In genomic region chr7:25410969-25411615, GRCm38 (mm10) we compare ENCODE assay signal across 27 mouse cellular contexts. TPM values are rescaled to one million over a fixed set of nuclear protein-coding genes. Genes with fewer than 3 reads are reported as not detected.
DNase-seq lines count a peak whose midpoint lies in the region; ATAC-seq and TF ChIP-seq lines count a peak whose summit lies in the region.
"Had no signal": no experiment of that assay in that cellular context is flagged by ENCODE, and none has a peak within 500 bp of the region (broad histone marks: within the 10 kb centered on the region; RNA-seq: fewer than 3 reads in every experiment).

No protein-coding gene starts in this region.

- H3K27ac ChIP-seq in liver, postnatal 0 days (ENCODE audit: low read depth): no peak overlapping the region
- no peak overlapping the region for H3K27ac ChIP-seq in liver, embryonic 11.5 days (ENCODE audit: low read depth, low read length)
- H3K27ac ChIP-seq in stomach, postnatal 0 days (replicated peaks): peak overlapping the region; percentile 63
- H3K27ac ChIP-seq in hindbrain, embryonic 16.5 days (ENCODE audit: low read depth, low read length): no peak overlapping the region
- no peak overlapping the region for H3K27ac ChIP-seq in midbrain, embryonic 10.5 days (replicated peaks)
- H3K27ac ChIP-seq: embryonic facial prominence, embryonic 12.5 days; forebrain, embryonic 12.5 days; heart, embryonic 13.5 days; hindbrain, embryonic 15.5 days had no signal

- H3K4me2 ChIP-seq in liver, postnatal 0 days (ENCODE audit: low read depth, low read length): no peak overlapping the region
- no peak overlapping the region for H3K4me2 ChIP-seq in liver, embryonic 11.5 days
- no peak overlapping the region for H3K4me2 ChIP-seq in stomach, postnatal 0 days (replicated peaks; ENCODE audit: low read depth)
- H3K4me2 ChIP-seq in hindbrain, embryonic 16.5 days (ENCODE audit: low read length): no peak overlapping the region
- H3K4me2 ChIP-seq: embryonic facial prominence, embryonic 12.5 days; forebrain, embryonic 12.5 days; heart, embryonic 13.5 days; hindbrain, embryonic 15.5 days had no signal

- WGBS in liver, postnatal 0 days (ENCODE audit: insufficient replicate concordance): 60% methylated on average over 1 of the region's 1 CpGs
- 77% methylated on average over 1 of the region's 1 CpGs for WGBS in liver, embryonic 11.5 days
- 59% methylated on average over 1 of the region's 1 CpGs for WGBS in stomach, postnatal 0 days
- WGBS in hindbrain, embryonic 16.5 days: 78% methylated on average over 1 of the region's 1 CpGs
- WGBS in midbrain, embryonic 10.5 days: 85% methylated on average over 1 of the region's 1 CpGs

- no peaks in the 10 kb centered on the region for H3K27me3 ChIP-seq in liver, postnatal 0 days (ENCODE audit: insufficient read depth, low read length)
- no peaks in the 10 kb centered on the region for H3K27me3 ChIP-seq in liver, embryonic 11.5 days (replicated peaks; ENCODE audit: control insufficient read depth, insufficient read depth, low read length)
- no peaks in the 10 kb centered on the region for H3K27me3 ChIP-seq in stomach, postnatal 0 days (ENCODE audit: control insufficient read depth, insufficient read depth, low read length)
- H3K27me3 ChIP-seq in hindbrain, embryonic 16.5 days (replicated peaks; ENCODE audit: control insufficient read depth, insufficient read depth, low read length): no peaks in the 10 kb centered on the region
- H3K27me3 ChIP-seq in midbrain, embryonic 10.5 days (ENCODE audit: low read depth, poor library complexity, severe bottlenecking): no peaks in the 10 kb centered on the region
- H3K27me3 ChIP-seq: CH12.LX; embryonic facial prominence, embryonic 12.5 days; forebrain, embryonic 12.5 days; heart, embryonic 13.5 days; hindbrain, embryonic 15.5 days had no signal

- no peak overlapping the region for H3K4me3 ChIP-seq in liver, postnatal 0 days (ENCODE audit: low read depth, low read length)
- H3K4me3 ChIP-seq in liver, embryonic 11.5 days (ENCODE audit: low read depth, low read length): no peak overlapping the region
- H3K4me3 ChIP-seq in stomach, postnatal 0 days (ENCODE audit: low read depth, low read length): no peak overlapping the region
- H3K4me3 ChIP-seq in hindbrain, embryonic 16.5 days (ENCODE audit: low read length): no peak overlapping the region
- H3K4me3 ChIP-seq in midbrain, embryonic 10.5 days: no peak overlapping the region
- H3K4me3 ChIP-seq: embryonic facial prominence, embryonic 12.5 days; forebrain, embryonic 12.5 days; heart, embryonic 13.5 days; hindbrain, embryonic 15.5 days had no signal

- no peak for TF ChIP-seq EP300 in liver, postnatal 0 days (IDR thresholded peaks at IDR 0.05; ENCODE audit: low read depth)
- TF ChIP-seq EP300 in stomach, postnatal 0 days (optimal IDR thresholded peaks at IDR 0.05): no peak

- peak; percentile 57 for ATAC-seq in liver, postnatal 0 days
- ATAC-seq in liver, embryonic 11.5 days (replicated peaks; ENCODE audit: low FRiP score): no peak
- peak; percentile 93 for ATAC-seq in stomach, postnatal 0 days (ENCODE audit: low FRiP score, low TSS enrichment)
- no peak for ATAC-seq in hindbrain, embryonic 16.5 days
- ATAC-seq: forebrain, embryonic 16.5 days; inflammation-experienced regulatory T-cells, adult 6 months had no signal

- no peaks in the 10 kb centered on the region for H3K36me3 ChIP-seq in liver, postnatal 0 days (replicated peaks; ENCODE audit: insufficient read depth, low read length)
- H3K36me3 ChIP-seq in liver, embryonic 11.5 days (ENCODE audit: control insufficient read depth, insufficient read depth, low read length): no peaks in the 10 kb centered on the region
- H3K36me3 ChIP-seq in stomach, postnatal 0 days (ENCODE audit: control insufficient read depth, insufficient read depth, low read length): no peaks in the 10 kb centered on the region
- no peaks in the 10 kb centered on the region for H3K36me3 ChIP-seq in hindbrain, embryonic 16.5 days (ENCODE audit: control insufficient read depth, insufficient read depth, low read length)
- no peaks in the 10 kb centered on the region for H3K36me3 ChIP-seq in midbrain, embryonic 10.5 days
- H3K36me3 ChIP-seq: embryonic facial prominence, embryonic 12.5 days; forebrain, embryonic 12.5 days; heart, embryonic 13.5 days; hindbrain, embryonic 15.5 days had no signal

- DNase-seq in adrenal gland, adult (ENCODE audit: inconsistent age in 2 of 2, low spot score in 1 of 2): peak; percentile 8 to 63
- DNase-seq in adrenal gland, postnatal 14 days: no peak
- no peak for DNase-seq in liver, postnatal 0 days
- no peak for DNase-seq in liver, embryonic 11.5 days (ENCODE audit: low spot score)
- peak; percentile 45 for DNase-seq in fibroblast of lung, adult 2 months (ENCODE audit: low read depth)
- peak; percentile 68 for DNase-seq in stomach, postnatal 0 days (ENCODE audit: low spot score)
- no peak for DNase-seq in midbrain, embryonic 10.5 days (ENCODE audit: low spot score)
- DNase-seq: adrenal gland, postnatal 25 days; cerebellum, adult 9-10 months; cerebellum, postnatal 25 days; gastrocnemius, postnatal 14 days; heart, postnatal 36 days had no signal

- H3K9me3 ChIP-seq in liver, postnatal 0 days (ENCODE audit: low read length): no peaks in the 10 kb centered on the region
- no peaks in the 10 kb centered on the region for H3K9me3 ChIP-seq in liver, embryonic 11.5 days (ENCODE audit: control insufficient read depth, low read length)
- H3K9me3 ChIP-seq in stomach, postnatal 0 days (ENCODE audit: control insufficient read depth, low read length): no peaks in the 10 kb centered on the region
- H3K9me3 ChIP-seq in hindbrain, embryonic 16.5 days (ENCODE audit: control insufficient read depth, low read length): no peaks in the 10 kb centered on the region
- no peaks in the 10 kb centered on the region for H3K9me3 ChIP-seq in midbrain, embryonic 10.5 days (replicated peaks)
- H3K9me3 ChIP-seq: embryonic facial prominence, embryonic 12.5 days; forebrain, embryonic 12.5 days; heart, embryonic 13.5 days; hindbrain, embryonic 15.5 days had no signal

- H3K4me1 ChIP-seq in liver, postnatal 0 days (ENCODE audit: insufficient read depth): no peaks in the 10 kb centered on the region
- no peaks in the 10 kb centered on the region for H3K4me1 ChIP-seq in liver, embryonic 11.5 days (replicated peaks; ENCODE audit: control insufficient read depth, insufficient read depth, low read length)
- no peaks in the 10 kb centered on the region for H3K4me1 ChIP-seq in stomach, postnatal 0 days (replicated peaks; ENCODE audit: control insufficient read depth, insufficient read depth)
- H3K4me1 ChIP-seq in hindbrain, embryonic 16.5 days (ENCODE audit: control insufficient read depth, insufficient read depth, low read depth, low read length): no peaks in the 10 kb centered on the region
- H3K4me1 ChIP-seq in midbrain, embryonic 10.5 days: peaks cover 4% of the 10 kb centered on the region; the same call in 1 of the 2 replicates
- H3K4me1 ChIP-seq: embryonic facial prominence, embryonic 12.5 days; heart, embryonic 13.5 days; hindbrain, embryonic 15.5 days had no signal

- no peak overlapping the region for H3K9ac ChIP-seq in liver, postnatal 0 days (replicated peaks)
- H3K9ac ChIP-seq in liver, embryonic 11.5 days (ENCODE audit: low read depth, low read length): no peak overlapping the region
- no peak overlapping the region for H3K9ac ChIP-seq in stomach, postnatal 0 days (ENCODE audit: low read length)
- H3K9ac ChIP-seq in hindbrain, embryonic 16.5 days (ENCODE audit: low read depth, low read length): no peak overlapping the region
- H3K9ac ChIP-seq: embryonic facial prominence, embryonic 12.5 days; forebrain, embryonic 12.5 days; heart, embryonic 13.5 days; hindbrain, embryonic 15.5 days had no signal

- no peak for TF ChIP-seq CTCF in liver, postnatal 0 days (IDR thresholded peaks at IDR 0.05; ENCODE audit: low read depth)
- TF ChIP-seq CTCF in stomach, postnatal 0 days (IDR thresholded peaks at IDR 0.05; ENCODE audit: low read depth): no peak

RNA-seq across cellular contexts. Expression of gene Cxcl17, which starts 1.6 kb away (rescaled TPM):
- 0.53 TPM in 1 of 2 replicates, not detected in the other for total RNA-seq in adrenal gland, postnatal 14 days (2021)
- polyA plus RNA-seq in liver, postnatal 0 days (2015; fragmentation: Nextera tagmentation; extraction: Ambion mirVana): not detected in 2 replicates
- polyA plus RNA-seq in liver, embryonic 11.5 days (2014; fragmentation: Nextera tagmentation; extraction: Ambion mirVana): 0.38 TPM in 1 of 2 replicates, not detected in the other
- polyA plus RNA-seq in stomach, postnatal 0 days (2015; fragmentation: Nextera tagmentation; extraction: Ambion mirVana): 6.8 and 8.8 TPM in 2 replicates
- polyA plus RNA-seq in hindbrain, embryonic 16.5 days (2015; fragmentation: Nextera tagmentation; extraction: Ambion mirVana): 0.65 and 1.1 TPM in 2 replicates
- 0.31 and 0.37 TPM in 2 replicates for polyA plus RNA-seq in midbrain, embryonic 10.5 days (2016; fragmentation: Nextera tagmentation; extraction: Ambion mirVana)
- total RNA-seq: adrenal gland, postnatal 25 days; CH12.LX; gastrocnemius, adult 18-20 months; gastrocnemius, postnatal 14 days; heart, adult 8-10 months; heart, postnatal 36 days had no signal
- polyA plus RNA-seq: cortical plate, adult 2 months; frontal cortex, adult 2 months; gonadal fat pad, adult 2 months; hindbrain, embryonic 11.5 days; inflammation-experienced regulatory T-cells, adult 6 months had no signal

RNA-seq across cellular contexts. Expression of gene Lipe, which starts 12.6 kb away (rescaled TPM):
- 400 and 439 TPM in 2 replicates for total RNA-seq in adrenal gland, postnatal 14 days (2021)
- 5.2 and 5.5 TPM in 2 replicates for polyA plus RNA-seq in liver, postnatal 0 days (2015; fragmentation: Nextera tagmentation; extraction: Ambion mirVana)
- 2.3 and 2.5 TPM in 2 replicates for polyA plus RNA-seq in liver, embryonic 11.5 days (2014; fragmentation: Nextera tagmentation; extraction: Ambion mirVana)
- 10.3 and 12.5 TPM in 2 replicates for polyA plus RNA-seq in stomach, postnatal 0 days (2015; fragmentation: Nextera tagmentation; extraction: Ambion mirVana)
- 12.4 TPM in 2 replicates for polyA plus RNA-seq in hindbrain, embryonic 16.5 days (2015; fragmentation: Nextera tagmentation; extraction: Ambion mirVana)
- 4.7 and 7.0 TPM in 2 replicates for polyA plus RNA-seq in midbrain, embryonic 10.5 days (2016; fragmentation: Nextera tagmentation; extraction: Ambion mirVana)

RNA-seq across cellular contexts. Expression of gene Cnfn, which starts 41.6 kb away (rescaled TPM):
- not detected in 2 replicates for total RNA-seq in adrenal gland, postnatal 14 days (2021)
- polyA plus RNA-seq in liver, postnatal 0 days (2015; fragmentation: Nextera tagmentation; extraction: Ambion mirVana): not detected in 2 replicates
- not detected in 2 replicates for polyA plus RNA-seq in liver, embryonic 11.5 days (2014; fragmentation: Nextera tagmentation; extraction: Ambion mirVana)
- 4,615 and 4,883 TPM in 2 replicates for polyA plus RNA-seq in stomach, postnatal 0 days (2015; fragmentation: Nextera tagmentation; extraction: Ambion mirVana)
- 0.54 and 0.90 TPM in 2 replicates for polyA plus RNA-seq in hindbrain, embryonic 16.5 days (2015; fragmentation: Nextera tagmentation; extraction: Ambion mirVana)
- polyA plus RNA-seq in midbrain, embryonic 10.5 days (2016; fragmentation: Nextera tagmentation; extraction: Ambion mirVana): not detected in 2 replicates
- total RNA-seq: adrenal gland, postnatal 25 days; CH12.LX; gastrocnemius, adult 18-20 months; gastrocnemius, postnatal 14 days; heart, adult 8-10 months; heart, postnatal 36 days had no signal
- polyA plus RNA-seq: cortical plate, adult 2 months; forebrain, embryonic 12.5 days; forebrain, embryonic 16.5 days; frontal cortex, adult 2 months; gonadal fat pad, adult 2 months; heart, embryonic 13.5 days; heart, postnatal 0 days; hindbrain, embryonic 11.5 days; hindbrain, embryonic 15.5 days; inflammation-experienced regulatory T-cells, adult 6 months had no signal

Comparison
In these comparisons a context has a peak if more than half of its experiments do, and no peak if none do; other contexts are left out.
1. DNase-seq: peak in adrenal gland, adult (2 of 2), fibroblast of lung, adult 2 months (single experiment) and stomach, postnatal 0 days (single experiment); none in adrenal gland, postnatal 14 days (single experiment), liver, postnatal 0 days (single experiment), liver, embryonic 11.5 days (single experiment) and midbrain, embryonic 10.5 days (single experiment).
2. ATAC-seq: peak in liver, postnatal 0 days (single experiment) and stomach, postnatal 0 days (single experiment); none in liver, embryonic 11.5 days (single experiment) and hindbrain, embryonic 16.5 days (single experiment).
3. RNA of gene Cnfn, which starts 41.6 kb away (polyA plus RNA-seq): 4,615 to 4,883 TPM in stomach, postnatal 0 days; 0.54 to 0.90 TPM in hindbrain, embryonic 16.5 days, not detected in liver, postnatal 0 days, not detected in liver, embryonic 11.5 days and not detected in midbrain, embryonic 10.5 days; every median in the first group is over 1,000 times any median in the second.